Mouse (Mus musculus) mature B cell (primary cell): Measurements from ENCODE around the gene Stk32c.

Experiments
- in situ Hi-C: fragments of 300-500 bp; cut with MboI; formaldehyde crosslinking; loops from 2 replicates; pipeline ENCODE4 v1.14.3; 2019

The Stk32c gene

DNA sequence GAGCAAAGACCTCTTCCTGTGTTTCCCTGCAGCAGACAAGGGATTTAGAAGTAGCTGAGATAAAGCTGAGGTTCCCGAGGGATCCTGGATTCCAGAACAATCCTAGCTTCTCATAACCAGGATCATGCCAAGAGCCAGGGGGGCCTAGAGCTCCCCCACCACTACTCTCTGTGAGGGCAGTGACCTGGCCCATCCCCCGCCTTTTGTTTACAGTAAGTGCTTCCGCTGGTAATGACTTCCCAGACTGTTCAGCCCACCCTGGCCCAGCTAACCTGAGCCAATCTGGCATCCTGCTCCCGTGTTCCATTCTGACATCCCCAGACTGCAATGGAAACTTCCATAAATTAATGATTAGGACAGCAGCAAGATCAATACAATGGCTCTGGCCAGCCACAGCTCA is 65.7 kb downstream of the Stk32c start:
- in situ Hi-C loops, result no loop called here

DNA sequence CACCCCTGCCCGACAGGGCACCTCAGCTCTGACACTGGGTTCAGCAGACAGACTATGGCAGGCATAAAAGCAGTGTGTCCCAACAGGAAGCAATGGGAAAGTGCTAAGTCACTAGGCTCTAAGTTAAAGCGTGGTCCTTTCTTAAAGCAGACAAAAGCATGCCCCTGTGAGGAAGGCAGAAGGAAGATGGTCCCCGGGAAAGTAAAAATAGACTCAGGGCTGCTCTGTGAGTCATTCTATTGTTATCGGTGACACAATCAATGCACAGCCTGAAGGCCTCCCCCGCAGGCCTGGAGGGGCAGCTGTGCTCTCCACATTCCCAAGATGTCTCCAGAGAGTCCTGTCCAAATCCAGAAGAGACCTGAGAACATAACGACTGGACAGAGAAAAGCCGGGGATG is 67.2 kb downstream of the Stk32c start:
- in situ Hi-C loops, result no loop called here

DNA sequence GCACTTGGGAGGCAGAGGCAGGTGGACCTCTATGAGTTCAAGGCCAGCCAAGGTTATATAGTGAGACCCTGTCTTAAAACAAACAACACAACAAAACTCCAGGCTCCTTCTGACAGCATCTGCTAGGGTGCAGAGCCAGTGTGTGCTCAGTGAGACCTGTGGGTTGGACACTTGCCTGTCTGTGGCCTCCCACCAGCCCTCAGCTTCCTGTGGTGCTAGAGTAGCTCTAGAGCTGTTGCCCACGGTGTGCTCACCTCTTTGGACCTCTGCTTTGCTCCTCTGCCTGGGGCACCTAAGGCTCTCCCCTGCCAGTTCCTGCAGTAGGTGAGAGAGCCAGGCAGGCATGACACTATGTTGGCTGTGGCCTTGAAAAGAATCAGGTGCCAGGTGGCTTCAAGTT is 69.3 kb downstream of the Stk32c start:
- in situ Hi-C loops, result no loop called here

- in situ Hi-C loops, result no loop called here
Observed at GRCm38 (mm10) chr7:139139921-139140461, 73.1 kb downstream of the Stk32c start.

- in situ Hi-C loops, result no loop called here
Observed at GRCm38 (mm10) chr7:139136906-139137491, 76.1 kb downstream of the Stk32c start.

GRCm38 (mm10) chr7:139135236-139135635 is 77.9 kb downstream of the Stk32c start:
- in situ Hi-C loops, result no loop called here

GRCm38 (mm10) chr7:139133446-139133845 is 79.7 kb downstream of the Stk32c start:
- in situ Hi-C loops, result no loop called here

DNA sequence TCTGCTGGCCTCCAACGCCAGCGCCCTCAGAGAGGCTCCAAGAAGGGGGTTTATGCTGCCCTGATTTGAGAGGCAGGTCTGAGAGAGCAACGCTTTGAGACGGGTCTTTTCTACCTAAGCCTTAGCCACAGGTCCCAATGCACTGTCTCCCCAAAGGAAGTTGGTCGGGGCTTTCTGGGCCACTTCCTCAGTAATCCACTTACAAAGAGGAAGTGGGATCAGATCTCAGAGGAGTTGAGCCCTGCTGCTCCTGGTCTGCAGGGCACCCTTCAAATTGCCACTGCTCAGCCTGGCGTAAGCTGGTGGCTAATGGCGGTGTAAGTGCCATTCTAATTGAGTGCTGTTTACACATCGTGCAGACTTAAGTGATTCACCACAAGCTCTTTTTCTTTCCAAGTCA is 81.6 kb downstream of the Stk32c start:
- in situ Hi-C loops, result no loop called here

DNA sequence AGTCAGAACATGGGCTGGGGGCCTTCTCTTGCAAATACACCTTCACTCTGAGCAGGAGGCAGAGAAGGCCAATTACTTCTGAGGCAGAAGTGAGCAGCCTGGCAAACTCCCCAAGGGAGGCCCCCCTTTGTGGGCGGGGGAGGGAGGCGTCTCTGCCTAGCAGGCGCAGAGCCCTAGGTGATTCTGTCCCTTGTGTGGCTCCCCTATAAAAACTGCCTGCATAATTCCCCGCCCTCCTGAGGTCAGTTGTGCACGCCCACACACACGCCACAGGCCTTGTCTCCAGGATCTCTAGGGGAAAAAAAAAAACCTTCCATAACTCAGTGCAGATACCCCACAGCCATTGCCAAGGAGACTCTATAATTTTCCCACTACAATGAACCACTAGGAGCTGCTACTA is 82.7 kb downstream of the Stk32c start:
- in situ Hi-C loops, result no loop called here

GRCm38 (mm10) chr7:139128994-139129393 is 84.1 kb downstream of the Stk32c start:
- in situ Hi-C loops, result no loop called here

- in situ Hi-C loops, result no loop called here
Observed at GRCm38 (mm10) chr7:139126549-139126948, 86.6 kb downstream of the Stk32c start.

- in situ Hi-C loops, result no loop called here
Observed at GRCm38 (mm10) chr7:139125881-139126280, 87.2 kb downstream of the Stk32c start.

DNA sequence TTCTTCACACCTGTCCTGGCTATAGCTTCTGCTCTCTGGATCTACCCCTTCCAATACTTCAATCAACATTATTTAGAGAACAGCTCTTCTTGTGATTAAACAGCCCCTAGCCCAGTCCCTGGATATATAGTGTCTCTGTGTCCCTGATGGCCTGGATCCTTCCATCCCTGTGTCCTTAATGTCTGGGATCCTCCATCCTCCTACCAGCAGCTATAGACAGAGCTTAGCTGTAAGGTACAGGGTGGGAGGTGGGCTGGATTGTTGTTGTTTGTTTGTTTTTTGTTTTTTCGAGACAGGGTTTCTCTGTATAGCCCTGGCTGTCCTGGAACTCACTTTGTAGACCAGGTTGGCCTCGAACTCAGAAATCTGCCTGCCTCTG is 93.3 kb downstream of the Stk32c start:
- in situ Hi-C loops, result no loop called here

- in situ Hi-C loops, result no loop called here
Observed at GRCm38 (mm10) chr7:139119152-139119774, 93.8 kb downstream of the Stk32c start.

DNA sequence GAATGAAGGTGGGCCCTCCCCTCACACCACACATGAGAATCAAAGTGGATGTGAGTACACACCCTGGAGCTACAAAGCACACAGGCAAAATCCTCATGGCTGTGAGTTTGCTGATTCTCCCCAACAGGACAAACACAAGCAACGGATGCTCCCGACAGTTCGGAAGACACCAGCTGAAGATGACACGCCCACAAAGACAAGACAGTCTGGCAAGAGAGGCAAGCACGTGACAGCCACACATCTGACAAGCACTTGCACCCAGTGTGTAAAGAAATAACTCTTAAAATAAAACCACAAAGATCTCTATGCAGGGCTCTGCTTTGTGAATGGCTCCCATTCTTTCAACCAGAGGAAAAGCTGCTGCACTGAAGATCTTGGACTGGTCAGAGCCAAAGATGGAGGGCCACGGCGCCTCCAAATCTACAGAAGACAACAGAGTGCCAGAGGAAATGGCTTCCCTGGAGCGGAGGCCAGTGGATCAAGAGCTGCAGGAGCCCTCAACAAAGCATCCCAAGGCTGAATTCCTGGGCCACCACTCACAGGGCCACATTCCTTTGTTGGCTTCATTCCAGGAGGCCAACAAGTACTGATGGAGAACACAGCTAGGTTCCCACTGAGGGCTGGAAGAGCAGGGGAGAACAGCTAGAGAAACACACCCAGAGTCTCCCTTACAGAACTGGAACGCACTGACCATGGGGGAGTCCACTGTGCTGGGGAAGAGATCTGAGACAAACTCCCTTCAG is 105.0 kb downstream of the Stk32c start:
- in situ Hi-C loops, result no loop called here

GRCm38 (mm10) chr7:139105705-139106104 is 107.4 kb downstream of the Stk32c start:
- in situ Hi-C loops, result no loop called here

GRCm38 (mm10) chr7:139105076-139105475 is 108.0 kb downstream of the Stk32c start:
- in situ Hi-C loops, result no loop called here

GRCm38 (mm10) chr7:139103960-139104381 is 109.1 kb downstream of the Stk32c start:
- in situ Hi-C loops, result no loop called here

- in situ Hi-C loops, result no loop called here
Observed at GRCm38 (mm10) chr7:139101826-139102225, 111.3 kb downstream of the Stk32c start.

DNA sequence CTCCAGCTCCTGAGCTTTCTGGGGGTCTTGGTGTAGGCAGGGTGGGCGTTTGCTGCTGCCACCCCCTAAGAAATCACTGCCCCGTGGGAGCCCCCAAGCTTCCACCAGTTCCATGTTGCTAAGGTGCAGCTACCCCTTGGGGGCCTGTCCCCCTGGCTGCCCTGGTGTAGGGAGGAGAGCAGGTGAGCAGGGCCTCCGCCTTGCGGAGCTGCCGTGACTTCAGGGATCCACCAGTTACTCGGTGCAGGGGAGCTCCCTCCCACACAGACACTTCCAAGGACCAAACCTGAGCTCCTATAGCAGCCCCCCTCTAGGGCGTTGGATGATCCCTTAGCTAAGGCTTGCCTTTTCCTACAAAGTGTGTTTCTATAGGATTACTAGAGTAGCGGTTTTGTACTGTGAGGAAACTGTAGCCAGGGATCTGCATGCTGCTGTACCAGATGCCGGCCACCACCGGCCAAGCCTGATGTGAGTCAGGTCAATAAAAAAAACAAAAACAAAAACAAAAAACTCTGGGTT is 111.8 kb downstream of the Stk32c start:
- in situ Hi-C loops, result no loop called here

DNA sequence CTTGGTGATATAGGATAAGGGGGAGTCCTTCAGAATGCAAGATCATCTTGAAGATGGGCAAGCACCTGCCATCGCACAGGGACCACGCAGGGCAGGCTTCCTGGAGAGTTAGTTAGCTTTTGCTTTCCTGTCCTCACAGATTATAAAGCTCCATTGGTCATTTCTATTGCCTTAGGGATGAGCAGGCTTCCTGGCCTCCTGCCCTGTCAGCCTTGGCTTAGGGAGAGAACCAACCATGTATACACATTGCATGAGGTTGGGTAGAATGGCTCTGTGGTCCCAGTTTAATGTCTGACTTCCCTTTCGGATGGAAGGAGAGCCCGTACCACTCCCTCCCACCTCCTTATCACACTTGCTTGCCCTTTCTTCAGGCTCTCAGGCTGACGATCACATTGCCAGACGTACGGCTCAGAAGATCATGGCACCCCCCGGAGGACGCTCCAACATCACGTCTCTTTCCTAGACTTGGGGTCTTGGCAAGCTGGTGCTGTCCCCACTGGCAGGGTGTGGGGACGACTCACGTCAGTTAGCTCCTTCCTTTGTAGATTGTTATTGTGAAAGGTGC is 112.5 kb downstream of the Stk32c start:
- in situ Hi-C loops, result no loop called here

DNA sequence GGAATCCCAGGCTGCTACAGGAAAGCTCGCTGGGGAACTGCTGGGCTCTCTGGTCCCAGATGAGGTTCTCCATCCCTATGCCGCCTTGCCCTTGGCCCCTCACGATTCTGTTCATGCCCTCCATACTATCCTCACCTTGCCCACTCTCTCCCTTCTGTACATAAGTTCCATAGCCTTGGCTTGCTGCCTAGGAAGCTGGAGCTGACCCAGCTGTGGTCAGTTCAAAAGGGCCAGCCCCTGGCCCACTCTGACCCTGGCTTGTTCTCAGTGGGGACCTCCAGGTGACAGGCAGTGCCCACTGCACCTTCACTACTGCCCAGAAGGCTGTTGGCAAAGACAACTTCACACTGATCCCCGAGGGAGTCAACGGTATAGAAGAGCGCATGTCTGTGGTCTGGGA is 116.7 kb downstream of the Stk32c start:
- in situ Hi-C loops, result no loop called here
